Mouse (Mus musculus): Measurements from ENCODE around the gene Gm884. TPM values are rescaled to one million over a fixed set of nuclear protein-coding genes. Genes with fewer than 3 reads are reported as not detected.

Gene Gm884
- total RNA-seq (2021) = not detected

DNA sequence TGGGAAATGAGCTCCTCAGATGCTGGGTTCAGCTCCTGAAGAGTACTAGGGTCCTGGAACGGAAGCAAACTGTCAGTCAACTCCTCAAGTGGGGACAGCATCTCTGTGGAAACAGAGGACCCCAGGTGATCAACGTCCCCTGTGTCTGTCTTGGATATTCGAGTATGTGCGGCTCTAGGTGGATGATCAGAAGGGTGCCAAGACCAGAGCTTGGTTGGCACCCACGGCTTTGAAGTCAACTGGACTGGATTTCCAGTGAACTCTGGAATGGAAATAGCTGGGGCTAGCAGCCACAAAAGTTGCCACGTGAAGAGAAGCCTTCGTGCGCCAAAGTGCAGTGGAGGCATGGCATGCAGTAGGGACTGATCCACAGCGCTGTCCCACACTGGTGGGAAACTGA, at the start of gene Gm884:
TSS of gene Gm884 (minus strand) at position 101 of the 400 bp plus-strand sequence.
- DNase-seq (ENCODE audit: extremely low spot score in 1 of 2, low spot score in 1 of 2) = no peak

DNA sequence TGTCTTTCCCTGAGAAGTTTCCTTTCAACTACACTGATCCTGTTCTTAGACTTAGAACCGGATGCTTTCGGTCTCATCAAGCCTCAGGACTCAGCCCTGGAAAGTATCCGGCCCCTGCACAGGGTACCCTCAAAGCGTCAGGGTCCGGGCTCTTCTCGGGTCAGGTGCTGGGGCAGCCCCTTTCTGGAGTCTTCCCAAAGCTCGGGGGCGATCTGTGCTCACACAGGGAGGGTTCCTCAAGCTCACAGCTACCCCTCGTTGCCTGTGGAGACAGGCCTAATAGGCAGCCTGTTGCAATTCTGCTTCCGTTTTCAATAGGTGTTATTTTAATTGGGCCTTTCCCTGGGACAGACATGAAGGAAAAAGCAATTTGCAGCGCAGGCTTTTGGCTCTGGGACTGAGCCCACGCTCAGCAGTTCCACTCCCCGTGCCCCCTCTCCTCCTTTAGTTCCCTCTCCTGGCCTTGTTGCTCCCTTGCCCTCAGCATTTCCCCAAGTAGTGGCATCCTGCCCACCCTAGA, 46.0 kb upstream of the Gm884 start:
- DNase-seq (ENCODE audit: extremely low spot score in 1 of 2, low spot score in 1 of 2) = no peak

- DNase-seq (ENCODE audit: extremely low spot score in 1 of 2, low spot score in 1 of 2) = peak; percentile 41 to 48
Measured at GRCm38 (mm10) chr11:103666181-103666906, 45.4 kb upstream of the Gm884 start.

DNA sequence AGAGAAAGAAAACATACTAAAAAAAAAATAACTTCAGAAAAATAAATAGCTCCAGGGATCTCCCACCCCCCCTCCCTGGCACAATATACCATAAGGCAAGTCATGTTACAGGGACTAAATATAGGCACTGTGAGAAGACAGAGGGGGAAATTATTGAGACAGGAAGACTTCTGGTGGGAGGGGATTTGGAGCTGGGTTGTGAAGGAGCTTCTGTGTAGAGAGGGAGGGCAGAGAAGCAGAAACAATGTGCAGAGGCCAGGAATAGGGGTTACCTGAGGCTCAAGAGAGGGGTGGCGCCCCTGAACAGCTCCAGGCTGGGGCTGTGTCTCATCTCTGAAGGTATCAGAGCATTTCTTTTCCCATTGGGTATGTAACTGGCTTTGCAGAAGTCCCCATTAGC, 44.8 kb upstream of the Gm884 start:
- DNase-seq (ENCODE audit: extremely low spot score in 1 of 2, low spot score in 1 of 2) = peak in 1 of 2 experiments; percentile 31

- no peak for DNase-seq (ENCODE audit: extremely low spot score in 1 of 2, low spot score in 1 of 2)
Measured at GRCm38 (mm10) chr11:103663119-103663518, 42.2 kb upstream of the Gm884 start.

- DNase-seq (ENCODE audit: extremely low spot score in 1 of 2, low spot score in 1 of 2) = peak; percentile 40 to 49
Measured at GRCm38 (mm10) chr11:103662546-103662945, 41.6 kb upstream of the Gm884 start.

- peak; percentile 33 to 39 for DNase-seq (ENCODE audit: extremely low spot score in 1 of 2, low spot score in 1 of 2)
Measured at GRCm38 (mm10) chr11:103661863-103662262, 40.9 kb upstream of the Gm884 start.

DNA sequence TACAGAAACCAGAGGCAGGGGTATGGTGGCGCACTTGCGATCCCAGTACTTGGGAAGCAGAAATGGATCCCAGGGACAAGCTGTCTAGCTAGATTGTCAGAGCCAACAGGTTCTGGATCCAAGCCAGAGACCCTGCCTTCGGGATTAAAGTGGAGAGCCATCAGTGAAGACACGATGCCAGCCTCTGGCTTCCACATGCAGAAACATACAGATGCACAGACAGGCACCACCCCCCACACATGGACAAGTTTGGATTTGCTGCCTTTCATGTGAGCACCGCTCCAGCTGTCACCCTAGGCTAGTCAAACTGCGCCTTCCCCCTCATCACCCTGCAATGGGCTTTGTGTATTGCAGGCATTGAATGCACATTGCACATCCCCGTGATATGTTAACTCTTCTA, 37.2 kb upstream of the Gm884 start:
- DNase-seq (ENCODE audit: extremely low spot score in 1 of 2, low spot score in 1 of 2) = no peak

GRCm38 (mm10) chr11:103656520-103656919, 35.6 kb upstream of the Gm884 start:
- DNase-seq (ENCODE audit: extremely low spot score in 1 of 2, low spot score in 1 of 2) = no peak

- DNase-seq (ENCODE audit: extremely low spot score in 1 of 2, low spot score in 1 of 2) = no peak
Measured at GRCm38 (mm10) chr11:103653359-103653965, 32.5 kb upstream of the Gm884 start.

DNA sequence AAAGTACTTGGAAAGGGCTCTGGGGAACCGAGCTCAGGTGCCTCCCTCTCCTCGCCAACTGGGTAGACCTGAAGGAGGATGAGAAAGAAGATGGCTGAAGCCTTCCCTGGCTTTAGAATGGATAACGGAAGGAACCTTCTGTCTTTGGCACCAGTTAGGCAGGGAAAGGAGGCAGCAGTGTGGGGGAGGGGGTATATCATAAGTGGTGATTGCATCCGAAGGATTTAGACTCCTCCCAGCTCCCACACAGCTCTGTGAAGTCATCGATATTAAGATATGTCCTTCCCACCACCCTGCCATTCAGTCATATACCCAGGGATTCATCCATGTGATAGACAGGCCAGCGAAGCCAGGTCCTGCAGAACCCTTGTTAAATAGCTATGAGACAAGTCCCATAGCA, 30.5 kb upstream of the Gm884 start:
- DNase-seq (ENCODE audit: extremely low spot score in 1 of 2, low spot score in 1 of 2) = no peak

GRCm38 (mm10) chr11:103649983-103650493, 29.1 kb upstream of the Gm884 start:
- DNase-seq (ENCODE audit: extremely low spot score in 1 of 2, low spot score in 1 of 2) = no peak

GRCm38 (mm10) chr11:103649301-103649982, 28.5 kb upstream of the Gm884 start, which contains the start of gene Rprml:
Gene Rprml, plus strand, starts transcription at chr11:103649570.
- DNase-seq (ENCODE audit: extremely low spot score in 1 of 2, low spot score in 1 of 2) = peak; percentile 64 to 72

DNA sequence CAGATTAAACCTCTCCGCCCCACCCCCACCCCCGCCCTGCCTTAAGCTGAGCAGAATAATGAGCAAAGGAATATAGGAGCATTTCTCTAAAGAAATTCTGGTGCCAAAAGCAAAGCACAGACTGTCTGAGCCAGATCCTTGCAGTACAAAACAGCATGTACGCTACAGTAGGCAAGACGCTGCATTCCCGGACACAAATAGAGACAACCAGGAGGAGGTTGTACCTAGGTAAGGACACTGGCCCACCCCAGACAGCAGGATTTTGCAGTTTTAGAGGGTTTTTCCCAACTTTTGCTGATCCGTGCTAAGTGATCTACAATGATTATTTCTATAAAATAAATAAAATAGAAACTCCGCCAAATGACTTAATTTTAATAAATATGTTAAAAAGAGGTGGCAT, 27.7 kb upstream of the Gm884 start:
- no peak for DNase-seq (ENCODE audit: extremely low spot score in 1 of 2, low spot score in 1 of 2)

DNA sequence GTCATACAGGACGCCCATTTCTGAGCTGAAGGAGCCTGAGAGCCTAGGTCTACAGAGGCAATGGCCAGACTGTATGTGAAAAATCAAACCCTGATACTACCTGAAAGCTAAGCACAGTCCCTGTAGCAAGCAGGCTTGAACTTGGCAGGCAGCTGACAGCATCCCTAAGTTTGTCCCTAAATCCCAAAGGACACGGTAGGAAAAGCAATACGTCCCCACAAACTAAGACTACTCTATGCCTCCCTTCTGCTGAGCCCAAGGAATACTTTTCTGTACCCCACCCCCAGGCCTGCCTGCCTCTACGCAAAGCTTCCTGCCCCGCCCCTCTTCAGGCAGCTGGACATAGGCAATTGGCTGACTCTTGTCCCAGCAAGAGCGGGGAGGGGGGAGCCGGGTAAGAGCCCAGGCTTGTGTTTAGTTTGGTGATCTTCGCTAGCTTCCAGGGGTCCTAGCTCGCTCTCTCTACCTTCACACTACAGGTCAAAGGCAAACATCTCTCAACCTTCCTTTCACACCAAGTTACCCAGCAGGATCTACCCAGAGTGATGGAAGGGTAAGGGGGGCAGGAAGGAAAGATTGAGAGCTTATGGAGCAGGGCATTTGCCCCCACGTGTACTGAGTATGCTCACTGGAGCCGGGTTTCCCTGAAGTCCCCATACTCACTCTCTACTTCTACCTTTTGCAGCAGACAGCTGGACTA, 27.1 kb upstream of the Gm884 start:
- DNase-seq (ENCODE audit: extremely low spot score in 1 of 2, low spot score in 1 of 2) = no peak

GRCm38 (mm10) chr11:103646301-103646700, 25.4 kb upstream of the Gm884 start:
- no peak for DNase-seq (ENCODE audit: extremely low spot score in 1 of 2, low spot score in 1 of 2)

GRCm38 (mm10) chr11:103645731-103646130, 24.8 kb upstream of the Gm884 start:
- no peak for DNase-seq (ENCODE audit: extremely low spot score in 1 of 2, low spot score in 1 of 2)

- DNase-seq (ENCODE audit: extremely low spot score in 1 of 2, low spot score in 1 of 2) = no peak
Measured at GRCm38 (mm10) chr11:103643211-103643610, 22.3 kb upstream of the Gm884 start.

DNA sequence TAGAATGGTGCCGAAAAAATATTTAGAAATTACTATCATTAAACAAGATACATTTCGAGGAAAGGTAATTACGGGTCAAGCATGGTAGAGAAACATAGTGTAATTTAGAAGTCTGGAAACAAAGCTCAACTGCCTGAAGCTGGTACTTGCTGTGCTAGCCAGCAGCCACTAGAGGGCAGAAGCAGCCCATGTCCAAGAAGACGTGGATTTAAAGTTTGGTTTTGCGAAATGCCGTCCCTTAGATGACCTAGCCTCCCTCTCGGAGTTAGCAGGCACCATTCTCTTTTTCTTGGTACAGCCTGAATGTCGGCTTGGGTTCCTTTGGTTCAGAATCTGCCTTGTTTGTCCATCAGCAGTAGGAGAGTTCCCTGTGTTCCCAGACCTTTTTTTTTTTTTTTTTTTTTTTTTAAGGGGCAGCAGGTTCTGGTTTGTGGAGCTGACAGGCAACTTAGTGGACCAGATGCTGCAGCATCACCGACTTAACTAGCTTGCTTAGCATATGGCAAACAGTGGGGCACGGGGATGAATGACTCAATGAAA, 18.5 kb upstream of the Gm884 start:
- peak in 1 of 2 experiments; percentile 69 for DNase-seq (ENCODE audit: extremely low spot score in 1 of 2, low spot score in 1 of 2)

DNA sequence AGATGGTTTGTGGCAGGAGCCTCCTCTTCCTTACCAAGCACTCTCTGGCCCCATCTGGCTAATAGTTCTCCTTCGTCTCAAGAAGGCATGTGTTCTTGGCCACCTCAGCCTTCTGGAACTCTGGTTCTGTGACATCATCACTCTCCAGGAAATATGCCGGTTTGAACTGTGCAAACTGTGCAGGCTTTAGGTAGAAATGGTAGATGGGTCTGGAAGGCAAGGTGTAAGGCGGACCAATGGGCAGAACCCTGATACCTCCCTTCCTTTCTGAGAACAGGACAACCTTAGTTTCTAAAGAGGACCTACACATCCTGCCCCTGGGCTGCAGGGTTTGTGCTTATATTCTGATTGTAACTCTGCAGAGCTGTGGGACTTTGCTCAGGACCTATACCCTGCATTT, 17.9 kb upstream of the Gm884 start, which contains the start of gene Lyzl6:
TSS of gene Lyzl6 (minus strand) at position 101 of the 400 bp plus-strand sequence.
- no peak for DNase-seq (ENCODE audit: extremely low spot score in 1 of 2, low spot score in 1 of 2)

Measured in layer of hippocampus, postnatal 25 days (tissue).